Mouse (Mus musculus) liver, embryonic 18 days (tissue): ENCODE data around the gene Uhrf1bp1. TPM values are rescaled to one million over a fixed set of nuclear protein-coding genes. Genes with fewer than 3 reads are reported as not detected.

Experiments used
- polyA plus RNA-seq: library from polyadenylated mRNA; depleted of rRNA; stranded (reverse); fragments of >200 nt; gene quantifications from 2 replicates; pipeline ENCODE4 v1.2.3, GENCODE M21; 2012; rRNA removed

Gene Uhrf1bp1
- polyA plus RNA-seq: 4.3 and 5.4 TPM in 2 replicates

DNA sequence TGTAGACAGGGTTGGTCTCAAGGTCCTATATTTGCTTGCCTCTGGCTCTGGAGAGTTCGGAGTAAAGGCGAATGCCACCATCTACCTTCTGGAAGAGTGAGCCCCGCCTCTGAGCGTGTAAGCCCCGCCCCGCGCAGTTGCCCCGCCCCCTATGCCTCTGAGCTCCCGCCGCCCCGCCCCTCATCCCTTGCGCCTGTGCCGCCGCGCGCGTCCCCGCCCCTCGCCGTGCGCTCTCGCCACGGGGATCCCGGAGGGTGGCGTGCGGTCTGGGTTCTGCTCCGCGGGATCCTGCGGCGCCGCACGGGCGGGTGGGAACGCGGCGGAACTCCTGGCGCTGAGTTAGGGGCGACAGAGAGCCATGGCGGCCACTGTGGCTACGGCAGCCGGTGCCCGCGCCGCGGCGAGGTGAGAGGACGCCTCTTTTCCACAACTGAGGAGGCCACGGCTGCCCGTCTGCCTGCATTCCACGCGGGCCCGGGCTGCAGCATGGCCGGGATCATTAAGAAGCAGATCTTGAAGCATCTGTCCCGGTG lies at the start of gene Uhrf1bp1:
TSS of gene Uhrf1bp1 (plus strand) at position 177 of the 533 bp plus-strand sequence.

GRCm38 (mm10) chr17:27820568-27821406 lies 35.5 kb upstream of the Uhrf1bp1 start, which contains the start of gene D17Wsu92e:
D17Wsu92e (minus strand) TSS chr17:27820648.

GRCm38 (mm10) chr17:27837850-27838249 lies 18.4 kb upstream of the Uhrf1bp1 start, which contains the start of gene Snrpc:
Snrpc (plus strand) TSS chr17:27838150.

GRCm38 (mm10) chr17:27908888-27909621 lies 52.8 kb downstream of the Uhrf1bp1 start, which contains the start of gene Anks1:
Anks1 (plus strand) TSS chr17:27909306.

GRCm38 (mm10) chr17:27909622-27910500 lies 53.6 kb downstream of the Uhrf1bp1 start, which contains the start of gene Taf11:
Taf11 (minus strand) TSS chr17:27909844.

Other genes with a start within 250 kb of the Uhrf1bp1 start
- gene Nudt3, start 232.9 kb upstream of the Uhrf1bp1 start, polyA plus RNA-seq: 18.4 and 21.8 TPM in 2 replicates
- not detected in 2 replicates for gene RPS10-NUDT3, start 221.2 kb upstream of the Uhrf1bp1 start, polyA plus RNA-seq
- 1,025 and 1,543 TPM in 2 replicates for gene Rps10, start 219.8 kb upstream of the Uhrf1bp1 start, polyA plus RNA-seq
- 0.12 and 0.13 TPM in 2 replicates for gene Pacsin1, start 200.9 kb upstream of the Uhrf1bp1 start, polyA plus RNA-seq
- 0.04 and 0.05 TPM in 2 replicates for gene Spdef, start 127.5 kb upstream of the Uhrf1bp1 start, polyA plus RNA-seq
- gene D17Wsu92e, start 35.8 kb upstream of the Uhrf1bp1 start, polyA plus RNA-seq: 27.7 and 29.9 TPM in 2 replicates
- 59.6 and 73.4 TPM in 2 replicates for gene Snrpc, start 18.3 kb upstream of the Uhrf1bp1 start, polyA plus RNA-seq
- gene Anks1, start 52.9 kb downstream of the Uhrf1bp1 start, polyA plus RNA-seq: 7.5 and 9.6 TPM in 2 replicates
- 12.1 and 13.3 TPM in 2 replicates for gene Taf11, start 53.4 kb downstream of the Uhrf1bp1 start, polyA plus RNA-seq
- 0.07 and 0.09 TPM in 2 replicates for gene Tcp11, start 224.2 kb downstream of the Uhrf1bp1 start, polyA plus RNA-seq